In genomic region chr8:11187581-11188271, GRCm38 (mm10) we compare ENCODE assay signal across 8 mouse cellular contexts.
A peak's percentile ranks its signal among the peaks of the same experiment; 100 is the strongest.
DNase-seq lines count a peak whose midpoint lies in the region; ATAC-seq lines count a peak whose summit lies in the region.

No protein-coding gene starts in this region.

- no peaks in the 10 kb centered on the region for H3K9me3 ChIP-seq in midbrain, embryonic 11.5 days (ENCODE audit: control insufficient read depth, low read length)

- 2% methylated on average over 46 of the region's 46 CpGs for WGBS in midbrain, embryonic 11.5 days

- H3K4me3 ChIP-seq in midbrain, embryonic 11.5 days (ENCODE audit: low read depth, low read length), result peak overlapping the region; percentile 30

- no peak for ATAC-seq in CD4-positive, CD25-positive, alpha-beta regulatory T cell, adult 4 months
- ATAC-seq in granulocyte monocyte progenitor cell, adult 5-6 weeks (replicated peaks; ENCODE audit: poor library complexity, severe bottlenecking), result peak; percentile 80
- peak; percentile 83 for ATAC-seq in midbrain, embryonic 11.5 days (ENCODE audit: low FRiP score)

- H3K4me1 ChIP-seq in midbrain, embryonic 11.5 days (ENCODE audit: control insufficient read depth, insufficient read depth, low read length), result peaks cover 5% of the 10 kb centered on the region

- peaks cover 6% of the 10 kb centered on the region; the same call in 1 of the 2 replicates for H3K27me3 ChIP-seq in midbrain, embryonic 11.5 days (ENCODE audit: control insufficient read depth, insufficient read depth, low read length)

- H3K4me2 ChIP-seq in midbrain, embryonic 11.5 days, result peak overlapping the region; percentile 57

- peak; percentile 69 for DNase-seq in CD4-positive, CD25-positive, alpha-beta regulatory T cell, adult 2 months (ENCODE audit: low read depth, low spot score)
- peak; percentile 95 for DNase-seq in embryo, embryonic 10.5 days (ENCODE audit: low spot score)
- peak; percentile 26 for DNase-seq in kidney, adult 11 months
- DNase-seq in left cerebral cortex, postnatal 4 days, result peak; percentile 74
- DNase-seq in midbrain, embryonic 11.5 days (ENCODE audit: low spot score, missing footprints), result peak; percentile 97
- DNase-seq in skeletal muscle tissue, adult 2 months (ENCODE audit: low read depth, low spot score), result peak; percentile 56

- H3K36me3 ChIP-seq in midbrain, embryonic 11.5 days (ENCODE audit: control insufficient read depth, insufficient read depth, low read length), result no peaks in the 10 kb centered on the region

- intact Hi-C loops in left cerebral cortex, postnatal 4 days (cut with DNase I), result loop anchor here (5.0 kb wide), 3 partner anchors 175 to 750 kb away; no protein-coding TSS in a partner anchor

- no peak overlapping the region for H3K27ac ChIP-seq in midbrain, embryonic 11.5 days (ENCODE audit: low read depth, low read length)

- H3K9ac ChIP-seq in midbrain, embryonic 11.5 days (ENCODE audit: low read length), result peak overlapping the region; percentile 6; the same call in 1 of the 2 replicates

Comparison
In these comparisons a context has a peak if more than half of its experiments do, and no peak if none do; other contexts are left out.
1. DNase-seq: peak in every context shown above with its lines; median percentile 97 in midbrain, embryonic 11.5 days; 95 in embryo, embryonic 10.5 days; 74 in left cerebral cortex, postnatal 4 days; 69 in CD4-positive, CD25-positive, alpha-beta regulatory T cell, adult 2 months; 56 in skeletal muscle tissue, adult 2 months; 26 in kidney, adult 11 months.